Mouse (Mus musculus): ENCODE results near the gene Rpl19.

The Rpl19 gene

DNA sequence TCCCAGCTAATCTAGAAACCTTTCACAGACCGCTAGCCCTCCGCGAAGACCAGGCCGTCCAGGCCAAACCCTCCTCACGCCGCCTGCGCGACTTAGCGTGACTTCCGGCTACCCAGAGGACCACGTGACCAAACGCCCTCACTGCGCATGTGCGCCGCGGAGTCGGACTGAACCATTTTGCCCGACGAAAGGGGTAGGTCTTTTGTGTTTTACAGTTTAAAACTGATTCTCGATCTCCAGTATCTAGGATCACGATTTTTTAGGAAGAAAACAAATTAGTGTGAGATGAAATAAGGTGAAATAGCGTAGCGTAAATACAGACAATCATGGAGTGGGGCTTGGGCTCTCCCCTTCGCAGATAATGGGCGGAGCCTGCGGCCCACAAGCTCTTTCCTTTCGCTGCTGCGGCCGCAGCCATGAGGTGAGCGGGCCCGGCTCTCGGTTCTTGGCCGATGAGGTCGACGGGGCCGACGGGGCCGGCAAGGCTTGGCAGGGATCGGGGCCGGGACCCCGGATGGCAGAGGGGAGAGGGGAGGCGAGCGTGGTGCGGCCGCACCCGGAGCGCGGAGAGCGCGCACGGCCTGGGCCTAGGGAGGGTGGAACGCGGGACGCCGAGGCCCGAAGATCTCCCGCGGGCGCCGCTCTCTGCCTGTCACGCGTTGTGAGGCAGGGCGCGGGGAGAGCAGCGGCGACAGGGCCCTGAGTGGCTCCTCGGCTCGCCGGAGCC lies at the start of gene Rpl19:
TSS of gene Rpl19 (plus strand) at position 141 of the 727 bp plus-strand sequence.
- peak; percentile 90 to 98 for DNase-seq (ENCODE audit: low spot score in 2 of 2)

DNA sequence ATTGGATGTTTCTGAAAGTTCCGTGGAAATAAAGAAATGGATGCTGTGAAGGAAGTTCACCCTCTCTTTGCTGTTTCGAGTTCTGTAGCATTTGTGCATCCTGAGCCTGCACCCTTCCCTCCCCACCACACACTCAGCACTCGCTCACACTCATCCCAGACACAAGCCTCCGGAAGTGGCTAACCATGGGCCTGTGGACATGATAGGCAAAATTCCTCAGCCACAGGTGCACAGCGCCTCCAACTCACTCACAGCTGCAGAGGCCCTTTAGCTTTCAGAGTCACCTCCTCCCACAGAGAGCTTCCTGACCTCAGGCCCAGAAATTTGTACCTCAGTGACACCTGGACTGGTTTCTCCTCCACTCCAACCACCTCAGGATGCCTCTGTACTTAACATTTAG lies 48.7 kb upstream of the Rpl19 start:
- no peak for DNase-seq (ENCODE audit: low spot score in 2 of 2)

DNA sequence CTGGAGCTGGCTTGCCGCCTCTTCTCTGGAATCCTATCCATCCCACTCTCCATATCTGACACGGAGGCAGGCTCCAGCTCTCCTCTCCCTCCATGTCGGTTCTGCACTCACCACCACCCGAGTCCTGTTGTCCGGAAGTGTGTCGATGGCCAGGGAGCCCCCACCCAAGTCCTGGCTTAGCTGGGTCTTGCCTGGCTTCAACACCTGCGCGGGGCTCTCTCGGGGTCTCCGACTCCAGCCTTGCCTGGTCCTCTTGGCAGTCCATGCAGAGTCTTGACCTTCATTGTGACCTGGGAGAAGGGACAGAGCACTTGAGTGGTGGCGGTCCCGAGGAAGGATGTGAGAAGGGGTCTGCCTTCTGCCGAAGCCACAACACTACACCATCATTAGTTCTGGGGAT lies 48.1 kb upstream of the Rpl19 start:
- DNase-seq (ENCODE audit: low spot score in 2 of 2): no peak

DNA sequence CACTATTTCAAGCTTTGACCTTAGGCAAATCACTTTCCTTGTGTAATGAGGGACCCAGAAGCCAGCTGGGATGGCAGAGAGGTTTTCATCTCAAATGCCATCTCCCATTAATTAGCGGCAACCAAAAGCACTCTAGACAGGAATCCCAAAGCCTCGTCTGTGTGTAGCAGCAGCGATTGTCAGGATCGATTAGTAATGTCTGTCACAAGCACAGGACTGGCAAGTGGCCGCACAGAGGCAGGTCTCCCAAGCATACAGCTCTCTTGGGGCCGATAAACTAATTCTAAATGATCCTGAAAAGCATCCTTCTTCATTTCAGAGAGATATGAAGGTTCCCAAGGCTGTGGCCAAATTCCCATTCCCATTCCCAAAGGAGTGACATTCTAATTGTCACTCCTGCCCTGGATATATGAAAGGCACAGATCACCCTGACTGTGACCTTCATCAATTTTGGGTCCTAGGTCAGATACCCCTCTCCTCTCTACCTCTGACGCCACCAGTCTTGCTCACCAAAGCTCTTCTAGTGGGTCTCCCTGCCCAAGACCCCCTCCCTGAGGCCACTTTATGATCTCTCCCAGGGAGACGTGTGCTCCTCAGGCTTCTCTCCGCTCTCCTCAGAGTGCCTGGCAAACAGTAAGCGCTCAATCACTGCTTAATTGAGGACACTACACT lies 46.5 kb upstream of the Rpl19 start:
- no peak for DNase-seq (ENCODE audit: low spot score in 2 of 2)

DNA sequence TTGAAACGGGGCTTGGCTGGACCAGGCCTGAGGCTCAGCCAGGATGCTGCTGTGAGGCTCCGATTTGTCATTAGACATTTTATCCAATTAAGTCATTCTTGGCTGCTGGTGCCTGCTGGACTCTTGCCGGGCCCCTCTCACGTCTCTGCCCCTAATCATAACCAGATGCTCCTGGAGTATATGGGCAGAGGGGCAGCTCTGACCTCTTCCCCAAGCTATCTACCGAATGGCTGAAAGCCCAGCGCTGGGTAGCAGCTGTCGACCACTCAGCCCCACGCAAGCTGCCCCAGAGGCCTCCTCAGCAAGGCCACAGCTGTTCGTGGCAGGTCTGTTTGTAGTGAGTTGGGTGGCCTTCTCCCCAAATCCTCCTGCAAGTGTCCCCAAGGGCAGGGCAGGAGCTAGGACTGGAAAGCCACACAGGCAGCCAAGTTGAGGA lies 46.0 kb upstream of the Rpl19 start:
- DNase-seq (ENCODE audit: low spot score in 2 of 2): no peak

DNA sequence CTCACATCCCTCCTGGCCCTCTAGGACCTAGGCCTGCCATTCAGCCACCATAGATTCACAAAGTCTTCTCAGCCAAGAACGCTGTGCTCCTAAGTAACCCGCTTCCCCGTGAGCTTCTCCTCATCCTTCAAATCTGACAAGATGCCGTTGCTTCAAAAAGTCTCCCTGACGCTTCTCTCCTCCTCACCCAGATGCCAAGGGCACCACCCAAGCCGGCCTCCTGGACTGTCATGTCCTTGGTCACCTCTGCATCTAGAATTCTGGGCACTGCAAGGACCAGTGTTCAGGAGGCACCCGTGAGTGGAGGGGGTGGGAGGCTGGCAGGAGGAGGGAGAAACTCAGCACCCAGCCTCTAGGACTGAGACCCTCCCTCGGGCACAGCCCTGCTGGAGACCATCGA lies 43.8 kb upstream of the Rpl19 start:
- no peak for DNase-seq (ENCODE audit: low spot score in 2 of 2)

DNA sequence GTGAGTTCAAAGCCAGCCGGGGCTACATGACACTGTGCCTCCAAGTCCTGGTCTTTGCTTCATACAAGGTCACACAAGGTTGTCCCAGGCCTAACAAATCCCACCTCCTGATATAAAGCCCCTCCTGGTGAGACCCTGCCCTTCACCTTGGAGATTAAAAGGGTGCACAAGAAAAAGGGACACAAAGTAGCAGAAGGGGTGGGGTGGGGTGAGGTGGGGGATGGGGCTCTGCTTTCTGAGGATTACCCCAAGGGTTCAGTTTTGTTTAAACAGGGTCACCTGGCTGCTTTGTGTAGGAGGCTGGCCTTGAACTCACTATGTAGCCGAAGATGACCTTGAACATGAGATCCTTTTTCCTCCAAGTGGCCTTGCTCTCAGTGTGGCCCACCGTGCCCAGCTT lies 43.0 kb upstream of the Rpl19 start:
- no peak for DNase-seq (ENCODE audit: low spot score in 2 of 2)

DNA sequence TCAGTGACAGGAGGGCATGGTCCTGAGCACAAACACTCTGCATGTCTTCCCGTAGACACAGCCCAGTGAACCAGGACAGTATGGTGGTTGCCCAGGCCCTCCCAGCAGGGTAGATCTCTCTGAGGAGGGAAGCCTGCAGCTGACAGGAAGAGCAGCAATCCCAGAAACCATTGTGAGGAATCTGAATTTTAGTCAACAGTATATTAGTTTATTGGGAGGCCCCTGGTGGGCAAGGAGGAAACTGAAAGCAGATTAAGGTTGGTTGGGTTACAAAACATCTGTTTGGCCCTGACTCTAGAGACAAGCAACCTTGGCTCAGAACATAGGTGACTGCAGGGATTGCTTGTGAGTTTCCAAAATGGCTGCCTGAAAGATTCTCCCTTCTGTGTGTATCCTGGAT lies 42.5 kb upstream of the Rpl19 start:
- no peak for DNase-seq (ENCODE audit: low spot score in 2 of 2)

DNA sequence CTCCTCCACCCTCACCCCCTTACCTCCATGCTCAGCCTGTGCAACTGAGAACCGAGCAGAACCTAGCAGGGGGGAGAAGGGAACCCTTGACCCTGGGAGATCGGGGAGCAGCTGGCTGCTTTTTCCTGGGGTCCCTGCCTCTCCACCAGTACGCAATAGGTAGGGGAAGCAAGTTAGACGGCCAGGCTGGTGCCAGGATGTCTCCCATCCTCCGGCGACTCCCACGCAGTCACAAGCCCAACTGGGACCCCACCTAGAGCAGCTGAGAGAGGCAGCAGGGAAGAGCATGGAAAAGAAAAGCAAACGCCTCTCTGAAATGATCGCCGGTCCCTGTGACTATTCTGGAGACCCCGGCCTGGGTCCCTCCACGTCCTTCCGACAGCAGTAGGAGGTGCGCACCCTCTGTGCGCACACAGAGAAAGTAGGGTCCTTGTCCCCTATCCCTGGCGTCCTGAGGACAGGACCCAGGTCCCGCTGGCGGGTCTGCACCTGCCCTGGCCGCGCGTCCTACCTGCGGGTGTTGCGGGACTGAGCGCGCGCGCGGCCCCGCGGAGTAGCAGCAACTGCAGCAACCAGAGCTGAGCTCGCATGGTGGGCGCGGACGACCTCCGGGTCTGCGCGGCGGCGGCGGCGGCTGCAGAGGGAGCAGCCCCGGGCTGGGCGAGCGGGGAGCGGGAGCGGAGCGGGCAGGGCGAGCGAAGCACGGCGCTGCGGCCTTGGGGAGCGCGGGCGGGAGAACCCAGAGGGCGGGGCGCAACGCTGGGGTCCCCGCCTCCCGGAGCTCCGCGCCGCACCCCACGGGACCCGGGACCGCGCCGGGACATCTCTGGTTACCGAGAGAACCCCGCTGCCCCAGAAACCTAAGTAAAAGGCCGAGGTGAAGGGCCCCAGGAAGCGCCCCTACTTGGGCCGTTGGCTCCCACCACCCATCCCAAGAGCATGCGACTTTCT lies 40.5 kb upstream of the Rpl19 start, which contains the start of gene Plxdc1:
TSS of gene Plxdc1 (minus strand) at position 718 of the 951 bp plus-strand sequence.
- peak; percentile 47 to 75 for DNase-seq (ENCODE audit: low spot score in 2 of 2)

DNA sequence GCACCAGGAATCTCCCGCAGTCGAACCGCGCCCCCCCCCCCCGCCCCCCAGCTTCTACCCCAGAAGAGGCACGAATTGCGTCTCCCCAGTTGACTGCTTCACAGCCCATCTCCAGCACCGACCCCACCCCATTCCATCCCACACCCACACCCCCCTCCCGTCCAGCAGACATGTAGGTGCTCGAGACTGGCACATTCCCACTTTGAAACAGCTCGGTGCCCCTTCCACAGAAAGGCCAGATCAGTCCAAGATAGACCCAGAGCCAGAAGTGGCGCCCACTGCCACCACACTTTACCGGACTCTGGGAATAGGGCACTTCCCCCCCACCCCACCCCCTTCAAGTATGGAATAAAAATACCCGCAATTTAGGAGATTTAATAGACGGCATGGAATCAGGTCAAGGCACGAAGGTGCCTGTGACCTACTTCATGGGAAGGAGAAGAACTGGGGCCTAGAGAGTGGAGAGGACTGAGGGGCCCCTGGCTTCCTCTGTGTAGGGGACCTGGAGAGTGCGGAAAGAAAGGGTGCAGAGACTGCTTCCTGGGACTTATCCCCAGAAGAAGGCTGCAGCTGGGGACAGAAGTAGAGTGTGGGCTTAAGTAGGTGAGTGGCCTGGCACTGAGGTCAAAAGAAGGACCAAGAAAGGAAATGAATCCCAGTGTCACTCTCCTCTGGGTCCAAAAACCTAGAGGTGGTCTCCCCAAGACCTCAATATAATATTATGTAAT lies 39.6 kb upstream of the Rpl19 start:
- no peak for DNase-seq (ENCODE audit: low spot score in 2 of 2)

DNA sequence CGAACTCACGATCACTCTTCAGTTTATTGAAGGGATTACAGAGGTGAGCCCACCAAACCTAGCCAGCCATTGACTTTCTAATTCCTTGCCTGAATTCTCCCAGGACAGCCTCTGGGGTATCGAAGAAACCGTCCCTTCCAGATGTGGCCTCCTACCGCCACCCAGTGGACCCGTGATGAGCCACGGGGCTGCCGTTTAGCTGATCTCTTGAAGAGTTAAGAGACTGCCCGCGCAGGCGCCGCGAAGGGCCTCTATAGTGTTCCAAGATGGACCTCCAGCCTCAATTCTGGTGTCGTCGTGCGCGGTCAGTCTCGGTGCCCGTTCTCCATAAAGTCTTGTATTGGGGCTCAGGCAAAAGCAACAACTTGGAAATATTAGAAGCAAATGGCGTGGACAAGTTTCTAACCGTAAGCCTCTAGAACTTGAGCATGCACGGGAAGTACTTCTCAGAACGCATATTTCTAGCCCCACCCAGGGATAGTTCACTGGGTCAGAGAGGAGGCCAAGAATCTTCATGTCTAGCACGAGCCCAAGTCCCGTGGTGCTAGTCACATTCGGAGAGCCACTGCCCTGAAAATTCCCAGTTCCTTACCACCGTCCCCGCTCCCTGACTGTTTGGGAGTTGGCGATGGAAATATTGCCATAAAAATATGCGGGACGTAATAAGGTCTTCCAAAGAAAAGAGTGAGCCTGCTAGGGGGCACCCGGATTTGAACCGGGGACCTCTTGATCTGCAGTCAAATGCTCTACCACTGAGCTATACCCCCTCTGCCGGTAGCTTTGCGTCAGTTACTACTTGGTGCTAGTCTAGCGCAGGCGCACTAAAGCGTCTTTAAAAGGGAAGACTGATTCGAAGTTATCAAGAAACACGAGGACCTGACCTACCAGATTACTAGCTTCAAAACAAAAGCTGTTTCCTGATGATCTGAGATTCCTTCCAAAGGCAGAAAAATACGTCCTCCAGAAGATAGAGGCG lies 38.7 kb upstream of the Rpl19 start:
- DNase-seq (ENCODE audit: low spot score in 2 of 2): peak; percentile 93 to 98

DNA sequence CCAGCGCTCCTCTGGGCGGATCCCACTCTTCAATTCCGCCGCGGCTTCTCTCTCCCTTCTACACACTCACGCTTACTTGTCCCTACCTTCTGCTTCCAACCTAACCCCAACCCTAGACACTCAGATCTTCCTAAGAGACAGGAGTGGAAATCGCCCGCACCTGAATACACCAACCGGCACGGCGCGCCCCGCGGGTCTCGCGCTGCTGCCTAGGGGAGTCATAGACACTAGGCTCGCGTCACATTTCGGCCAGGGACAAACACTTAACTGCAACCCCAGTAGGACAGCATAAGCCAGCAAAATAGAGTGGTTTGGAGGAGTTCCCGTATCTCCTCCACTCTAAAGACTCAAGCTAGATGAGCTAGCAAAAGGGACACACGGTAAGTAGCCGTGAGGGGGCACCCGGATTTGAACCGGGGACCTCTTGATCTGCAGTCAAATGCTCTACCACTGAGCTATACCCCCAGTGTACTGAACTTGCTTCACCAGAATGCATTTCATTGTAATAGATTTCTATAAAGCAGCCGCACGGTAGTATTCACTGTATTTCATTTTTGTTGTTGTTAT lies 37.9 kb upstream of the Rpl19 start:
- DNase-seq (ENCODE audit: low spot score in 2 of 2): peak; percentile 89 to 94

DNA sequence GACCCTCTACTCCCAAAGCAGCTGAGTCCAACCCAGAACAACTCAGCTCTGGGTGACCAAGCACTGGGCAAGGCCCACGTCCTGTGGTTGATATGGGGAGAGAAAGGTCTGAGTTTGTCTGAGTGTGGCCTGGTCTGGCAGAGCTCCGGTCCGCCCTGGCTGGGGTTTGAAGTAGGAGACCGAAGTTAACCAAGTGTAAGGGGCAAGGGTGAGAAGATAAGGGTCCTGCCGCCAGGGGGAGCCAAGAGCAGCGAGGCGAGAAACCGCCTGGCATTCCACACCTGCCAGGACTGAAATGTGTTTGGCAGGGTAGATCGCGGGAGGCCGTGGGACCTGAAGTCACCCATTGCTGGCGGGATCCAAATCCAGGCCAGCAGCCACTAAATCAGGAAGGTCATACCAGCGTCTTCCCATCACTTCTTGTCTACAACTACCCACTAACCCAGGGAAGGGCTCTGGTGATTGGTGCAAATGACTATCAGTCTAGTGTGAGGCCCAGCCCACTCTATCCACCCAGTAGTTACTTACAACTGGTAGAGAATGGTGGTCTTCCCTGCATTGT lies 31.9 kb upstream of the Rpl19 start:
- DNase-seq (ENCODE audit: low spot score in 2 of 2): peak; percentile 86 to 96

DNA sequence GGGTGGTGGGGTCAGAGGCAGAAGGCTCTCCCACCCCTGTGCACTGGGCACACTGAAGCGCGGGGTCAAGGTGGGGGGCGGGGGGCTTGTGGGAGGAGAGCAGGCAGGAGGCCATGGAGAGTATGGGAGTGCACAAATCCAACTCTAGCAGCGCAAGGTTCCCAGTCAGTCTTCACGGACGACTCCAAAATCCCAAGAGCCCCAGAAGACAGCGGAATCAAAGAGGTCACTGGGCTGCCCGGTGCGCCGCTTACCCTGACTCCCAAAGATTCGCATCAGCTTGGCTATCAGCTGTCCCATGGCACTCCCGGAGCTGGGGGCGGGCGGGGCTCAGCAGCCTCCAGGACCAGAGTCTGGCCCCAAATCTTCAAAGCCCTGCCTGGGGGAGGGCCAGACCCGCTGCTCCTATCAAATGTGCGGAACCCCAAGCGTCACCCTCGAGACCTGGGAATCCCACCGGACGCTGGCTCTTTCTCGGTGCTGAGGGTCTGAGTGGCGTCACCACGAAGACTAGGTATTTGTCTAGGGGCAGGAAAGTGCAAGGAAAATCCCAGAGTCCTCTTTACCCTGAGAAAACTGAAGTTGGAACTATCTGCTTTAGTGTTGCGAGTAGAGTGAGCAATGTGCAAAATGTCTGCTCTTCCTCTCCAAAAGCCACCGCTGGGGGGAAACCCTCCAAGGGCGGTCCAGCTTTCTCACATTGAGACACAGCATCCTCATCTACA lies 30.8 kb upstream of the Rpl19 start, which contains the start of gene Arl5c:
TSS of gene Arl5c (minus strand) at position 618 of the 725 bp plus-strand sequence.
- DNase-seq (ENCODE audit: low spot score in 2 of 2): peak; percentile 61 to 78

DNA sequence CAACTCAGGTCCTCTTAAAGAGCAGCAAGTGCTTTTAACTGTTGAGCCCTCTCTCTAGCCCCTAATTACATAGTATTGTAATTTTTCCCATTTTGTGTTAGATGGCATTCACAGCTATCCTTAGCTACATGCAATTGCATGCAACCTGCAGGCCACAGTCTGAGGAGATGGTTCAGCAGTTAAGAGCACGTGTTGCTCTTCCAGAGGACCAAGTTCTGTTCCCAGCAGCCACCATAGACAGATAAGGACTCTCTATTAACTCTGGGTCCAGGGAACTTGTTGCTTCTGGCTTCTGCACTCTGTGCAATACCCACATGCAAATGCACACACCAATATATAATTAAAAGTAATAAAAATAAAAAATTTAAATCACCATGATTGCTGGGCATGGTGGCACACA lies 29.8 kb upstream of the Rpl19 start:
- DNase-seq (ENCODE audit: low spot score in 2 of 2): no peak

DNA sequence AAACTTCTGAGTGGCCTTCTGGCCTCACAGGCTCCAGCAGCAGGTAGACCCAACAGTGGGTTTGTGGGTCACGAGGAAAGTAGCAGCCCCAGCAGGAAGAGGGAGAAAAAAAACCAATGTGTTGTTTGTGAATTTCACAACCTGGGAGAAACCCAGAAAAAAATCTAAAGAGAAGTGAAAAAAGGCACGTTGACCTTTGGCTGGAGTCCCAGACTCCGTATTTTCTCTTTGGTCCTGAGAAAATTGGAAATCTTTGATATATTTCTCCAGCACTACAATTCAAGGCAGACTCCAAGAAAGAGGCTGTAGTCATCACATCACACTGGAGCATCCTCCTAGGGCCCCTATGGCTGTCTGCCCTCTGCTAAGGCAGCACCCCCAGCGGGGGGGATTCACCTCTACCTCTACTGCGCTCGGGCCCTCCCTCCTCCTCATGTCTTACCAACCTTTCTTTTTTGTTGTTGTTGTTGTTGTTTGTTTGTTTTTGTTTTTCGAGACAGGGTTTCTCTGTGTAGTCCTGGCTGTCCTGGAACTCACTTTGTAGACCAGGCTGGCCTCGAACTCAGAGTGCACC lies 29.0 kb upstream of the Rpl19 start:
- DNase-seq (ENCODE audit: low spot score in 2 of 2): no peak

DNA sequence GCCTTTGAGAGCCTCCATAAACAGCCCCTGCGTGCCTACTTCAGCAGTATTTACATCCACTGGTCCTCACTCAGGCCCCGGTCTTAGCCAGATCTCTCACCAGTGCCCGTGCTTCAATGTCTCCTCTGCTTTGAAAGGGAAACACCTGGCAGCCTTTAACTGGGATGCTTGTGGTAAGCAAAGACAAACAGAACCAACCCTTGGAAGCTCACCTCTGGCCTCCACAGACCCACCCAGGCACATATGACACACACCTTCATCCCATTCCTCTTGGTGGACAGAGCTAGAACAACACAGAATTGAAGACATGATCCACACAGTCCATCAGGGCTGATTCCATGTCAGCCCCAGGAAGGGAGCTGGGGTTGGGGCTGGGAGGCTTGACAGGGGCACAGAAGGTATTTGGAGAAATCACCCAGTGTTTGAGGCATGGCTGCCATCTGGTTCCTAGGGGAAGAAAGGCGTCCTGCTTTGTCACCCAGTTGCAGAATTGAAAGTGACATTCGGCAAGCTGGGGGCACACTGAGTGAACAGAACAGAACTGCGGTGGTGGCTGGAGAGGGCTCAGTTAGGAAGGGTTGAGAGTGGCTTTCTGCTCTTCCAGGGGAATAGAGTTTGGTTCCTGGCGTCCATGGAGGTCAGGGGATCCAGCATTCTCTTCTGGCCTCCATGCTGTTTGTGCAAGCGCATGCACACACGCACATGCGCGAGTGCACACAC lies 28.3 kb upstream of the Rpl19 start:
- no peak for DNase-seq (ENCODE audit: low spot score in 2 of 2)

Data from spleen, postnatal 4 days (tissue).